Mouse (Mus musculus): ENCODE measurements around the gene Gm13283. TPM values are rescaled to one million over a fixed set of nuclear protein-coding genes. Genes with fewer than 3 reads are reported as not detected.
A peak's percentile ranks its signal among the peaks of the same experiment; 100 is the strongest.
"Not testable (repeated sequence)": the region's sequence is repeated elsewhere in the genome, so short reads cannot be mapped to it uniquely, and the experiment has no call there.

Gene Gm13283
- total RNA-seq (2021), result not detected

GRCm38 (mm10) chr4:88759610-88760268 is at the start of gene Gm13283:
Gm13283 (plus strand) TSS chr4:88760119.
- DNase-seq (ENCODE audit: low spot score in 2 of 2), result peak in 1 of 2 experiments; percentile 32
- intact Hi-C loops (cut with DNase I), result not testable (repeated sequence)

GRCm38 (mm10) chr4:88714281-88714680 is 45.6 kb upstream of the Gm13283 start:
- DNase-seq (ENCODE audit: low spot score in 2 of 2), result no peak
- intact Hi-C loops (cut with DNase I), result no loop called here

DNA sequence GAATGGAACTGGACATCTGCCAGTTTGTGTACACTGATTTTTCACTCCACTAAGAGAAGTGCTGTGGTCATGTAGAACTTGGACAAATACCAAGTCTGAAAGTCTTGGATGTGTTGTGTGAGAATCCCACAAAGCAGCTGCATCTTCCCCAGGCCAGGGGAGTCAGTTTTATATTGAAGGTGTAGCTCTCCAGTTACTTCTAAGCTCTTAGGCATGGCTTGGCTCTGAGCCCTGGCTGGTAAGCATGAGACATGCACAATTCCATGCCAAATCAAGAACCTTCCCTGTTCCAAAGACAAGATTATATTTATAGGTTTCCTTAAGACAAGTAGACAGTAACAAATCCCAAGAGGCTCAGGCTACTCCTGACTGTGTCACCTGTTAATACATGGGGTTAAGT is 44.9 kb upstream of the Gm13283 start:
- DNase-seq (ENCODE audit: low spot score in 2 of 2), result no peak
- intact Hi-C loops (cut with DNase I), result no loop called here

DNA sequence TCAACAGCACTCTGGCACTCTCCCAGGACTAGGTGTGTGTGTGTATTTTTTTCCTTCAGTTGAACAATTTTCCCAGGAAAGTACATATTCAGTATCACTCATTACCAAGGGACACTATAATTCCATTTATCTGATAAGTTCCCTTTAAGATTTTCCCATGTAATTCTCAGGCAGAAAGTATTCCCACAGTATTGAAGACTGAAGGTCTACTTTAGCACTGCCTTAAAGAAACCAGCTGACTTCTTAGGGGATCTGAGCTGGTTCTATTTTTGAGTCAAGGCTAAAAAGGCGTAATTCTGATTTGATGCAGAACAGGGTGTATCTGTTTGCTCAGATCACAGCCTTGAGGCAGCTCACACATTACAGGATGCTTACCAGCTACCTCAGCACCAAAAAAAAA is 41.2 kb upstream of the Gm13283 start:
- no peak for DNase-seq (ENCODE audit: low spot score in 2 of 2)
- intact Hi-C loops (cut with DNase I), result no loop called here

- peak; percentile 90 to 92 for DNase-seq (ENCODE audit: low spot score in 2 of 2)
These were observed 37.9 kb upstream of the Gm13283 start, which contains the start of the genes Gm26566 and Klhl9 for GRCm38 (mm10) chr4:88721791-88722721. Gm26566 (plus strand) TSS chr4:88721805. Klhl9 (minus strand) TSS chr4:88722465.

GRCm38 (mm10) chr4:88723497-88724090 is 36.3 kb upstream of the Gm13283 start:
- intact Hi-C loops (cut with DNase I), result no loop called here
- no peak for DNase-seq (ENCODE audit: low spot score in 2 of 2)

More at GRCm38 (mm10) chr4:88721791-88722721, 37.9 kb upstream of the Gm13283 start, which contains the start of the genes Gm26566 and Klhl9:
- intact Hi-C loops (cut with DNase I), result no loop called here

DNA sequence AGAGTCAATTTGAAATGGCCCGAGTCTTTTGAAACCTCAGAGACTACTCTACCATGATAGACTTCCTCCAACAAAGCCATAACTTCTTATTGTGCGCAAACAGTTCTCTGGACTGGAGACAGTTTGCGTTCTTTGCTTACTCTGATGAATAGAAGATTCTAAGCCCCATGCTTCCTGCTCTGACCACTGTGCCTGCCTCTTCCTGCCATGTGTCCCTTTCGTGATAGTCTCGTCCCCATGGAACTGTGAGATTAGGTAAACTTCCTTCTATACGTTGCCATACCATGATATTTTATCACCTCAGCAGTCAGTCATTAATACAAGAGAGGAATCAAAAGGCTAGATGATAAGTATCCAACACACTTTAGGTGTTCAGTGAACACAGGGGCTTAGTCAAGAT is 33.2 kb upstream of the Gm13283 start:
- no peak for DNase-seq (ENCODE audit: low spot score in 2 of 2)
- intact Hi-C loops (cut with DNase I), result loop anchor here (2.0 kb wide), 1 partner anchor 30 kb away; no protein-coding TSS in a partner anchor

DNA sequence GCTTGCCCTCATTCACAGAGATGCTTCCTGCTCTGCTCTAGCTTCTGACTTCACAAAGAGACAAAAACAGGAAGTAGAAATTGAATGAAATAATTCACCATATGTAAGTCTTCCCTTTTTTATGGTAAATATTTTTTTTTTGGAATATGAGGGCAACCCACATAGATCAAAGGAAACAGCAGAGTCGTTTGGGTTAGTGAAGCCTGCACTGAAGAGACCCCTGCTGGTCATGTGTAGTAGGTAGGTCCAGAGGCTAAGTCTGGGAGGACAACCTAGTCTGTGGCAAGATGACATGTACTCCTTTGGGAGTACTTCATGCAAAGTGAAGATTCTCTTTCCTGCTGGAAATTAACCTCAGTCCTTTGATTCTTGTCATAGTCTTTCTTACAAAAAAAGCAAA is 32.6 kb upstream of the Gm13283 start:
- DNase-seq (ENCODE audit: low spot score in 2 of 2), result no peak
- intact Hi-C loops (cut with DNase I), result loop anchor here (2.0 kb wide), 1 partner anchor 31 kb away; no protein-coding TSS in a partner anchor

DNA sequence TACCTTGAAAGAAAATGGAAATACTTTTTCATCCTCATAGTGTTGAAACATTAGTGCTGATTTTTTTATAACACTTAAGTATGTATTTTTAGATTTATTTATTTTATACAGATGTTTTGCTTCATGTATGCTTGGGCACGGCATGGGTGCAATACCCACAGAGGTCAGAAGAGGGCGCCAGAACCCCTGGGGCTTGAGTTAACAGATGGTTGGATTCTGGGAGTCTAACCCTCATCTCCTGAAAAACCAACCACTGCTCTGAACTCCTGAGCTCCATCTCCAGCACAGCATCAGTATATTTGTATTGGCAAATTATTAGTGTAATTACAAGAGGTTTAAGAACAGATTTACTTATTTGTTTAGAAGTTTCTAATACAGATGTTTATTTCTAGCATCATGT is 21.4 kb upstream of the Gm13283 start:
- intact Hi-C loops (cut with DNase I), result no loop called here
- peak in 1 of 2 experiments; percentile 38 for DNase-seq (ENCODE audit: low spot score in 2 of 2)

GRCm38 (mm10) chr4:88739036-88739435 is 20.9 kb upstream of the Gm13283 start:
- no peak for DNase-seq (ENCODE audit: low spot score in 2 of 2)
- intact Hi-C loops (cut with DNase I), result no loop called here

DNA sequence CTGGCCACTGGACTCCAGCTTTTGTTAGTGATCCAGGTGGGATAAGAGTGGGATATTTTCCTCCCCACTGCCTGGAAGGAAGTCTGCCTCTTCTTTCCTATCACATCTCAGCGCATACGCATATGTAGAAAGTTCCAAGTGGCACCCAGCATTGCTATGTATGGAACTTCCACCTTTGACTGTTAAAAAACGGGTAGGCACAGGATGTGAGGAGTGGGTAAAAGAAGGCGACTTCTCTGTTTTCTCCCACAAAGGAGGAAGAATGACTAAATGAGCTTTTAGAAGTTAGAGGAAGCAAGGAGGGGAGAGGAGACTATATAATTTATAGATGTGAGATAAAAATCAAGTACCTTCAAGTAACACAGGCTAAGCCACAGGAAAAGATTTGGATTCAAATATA is 18.5 kb upstream of the Gm13283 start:
- intact Hi-C loops (cut with DNase I), result no loop called here
- DNase-seq (ENCODE audit: low spot score in 2 of 2), result no peak

DNA sequence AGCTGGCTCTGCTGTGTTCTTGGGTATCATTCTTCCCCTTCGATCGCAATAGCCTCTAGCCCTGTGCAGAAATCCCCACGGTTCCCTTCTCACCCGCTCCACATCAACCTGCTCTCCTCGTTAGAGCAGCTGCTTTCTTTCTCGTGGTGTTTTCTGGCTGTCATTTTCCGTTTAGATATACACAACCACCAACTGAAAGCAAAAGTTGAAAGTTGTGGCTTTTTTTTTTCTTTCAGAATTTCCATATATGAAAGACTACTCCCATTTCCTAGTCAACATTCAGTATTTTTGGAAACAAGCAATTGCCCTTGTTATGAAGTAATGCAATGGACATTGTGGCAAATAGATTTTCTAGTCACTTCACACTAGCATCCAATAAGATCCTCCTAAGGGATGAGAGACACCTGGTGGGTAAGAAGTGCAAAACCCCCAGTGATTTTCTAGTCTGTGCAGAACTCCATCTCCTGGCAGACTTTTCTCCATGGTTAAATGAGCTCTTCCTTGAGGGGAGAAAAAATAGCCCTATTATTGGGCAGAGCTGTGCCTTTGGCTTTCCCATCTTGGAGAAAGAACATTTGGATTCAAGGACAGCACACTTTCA is 17.0 kb upstream of the Gm13283 start:
- DNase-seq (ENCODE audit: low spot score in 2 of 2), result no peak
- intact Hi-C loops (cut with DNase I), result no loop called here

GRCm38 (mm10) chr4:88744207-88744606 is 15.7 kb upstream of the Gm13283 start:
- intact Hi-C loops (cut with DNase I), result no loop called here
- DNase-seq (ENCODE audit: low spot score in 2 of 2), result no peak

DNA sequence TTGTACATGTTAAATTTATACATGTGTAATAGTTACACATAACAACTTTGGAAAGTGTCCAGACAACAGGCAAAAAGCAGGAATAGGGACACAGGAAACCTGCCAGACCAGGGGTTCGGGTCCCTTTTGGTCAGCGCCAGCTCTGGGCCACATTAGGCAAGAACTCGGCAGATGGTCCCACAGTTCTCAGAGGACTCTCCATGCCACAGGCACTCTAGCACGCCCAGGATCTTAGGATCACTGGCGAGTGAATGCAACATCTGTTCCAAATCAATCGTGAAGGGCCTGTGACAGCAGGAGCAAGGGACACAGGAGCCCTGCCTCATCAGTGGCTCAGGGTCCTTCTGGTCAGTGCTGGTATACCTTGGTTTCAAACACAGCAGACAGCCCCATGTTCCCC is 10.0 kb upstream of the Gm13283 start:
- no peak for DNase-seq (ENCODE audit: low spot score in 2 of 2)
- intact Hi-C loops (cut with DNase I), result loop anchor here (5.0 kb wide), 1 partner anchor 62 kb away; no protein-coding TSS in a partner anchor

- intact Hi-C loops (cut with DNase I), result not testable (repeated sequence)
- peak; percentile 63 to 67 for DNase-seq (ENCODE audit: low spot score in 2 of 2)
These were observed 5.0 kb upstream of the Gm13283 start, which contains the start of gene Gm13271 for GRCm38 (mm10) chr4:88754818-88755340. Gm13271 (plus strand) TSS chr4:88754868.

GRCm38 (mm10) chr4:88756581-88757513 is 3.1 kb upstream of the Gm13283 start:
- intact Hi-C loops (cut with DNase I); DNase-seq (ENCODE audit: low spot score in 2 of 2): not testable (repeated sequence)

DNA sequence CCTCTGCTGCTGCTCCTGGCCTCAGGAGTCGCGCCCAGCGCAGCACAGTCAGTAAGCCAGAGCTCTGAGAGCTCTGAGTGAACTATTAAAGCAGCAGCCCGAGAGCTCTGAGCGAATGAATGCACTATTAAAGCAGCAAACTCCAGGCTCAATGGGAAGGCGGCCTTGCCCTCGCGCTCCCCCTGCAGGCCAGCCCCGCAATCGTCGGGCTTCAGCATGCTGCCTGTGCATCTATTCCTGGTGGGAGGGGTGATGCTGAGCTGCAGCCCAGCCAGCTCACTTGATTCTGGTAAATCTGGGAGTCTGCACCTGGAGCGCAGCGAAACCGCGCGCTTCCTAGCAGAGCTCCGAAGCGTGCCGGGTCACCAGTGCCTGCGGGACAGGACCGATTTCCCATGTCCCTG is 2.3 kb upstream of the Gm13283 start:
- peak; percentile 88 to 92 for DNase-seq (ENCODE audit: low spot score in 2 of 2)
- intact Hi-C loops (cut with DNase I), result not testable (repeated sequence)

- DNase-seq (ENCODE audit: low spot score in 2 of 2); intact Hi-C loops (cut with DNase I): not testable (repeated sequence)
These were observed 1.2 kb upstream of the Gm13283 start for GRCm38 (mm10) chr4:88758751-88759150.
